Mouse (Mus musculus): ENCODE results near the gene Gpd2. TPM values are rescaled to one million over a fixed set of nuclear protein-coding genes. Genes with fewer than 3 reads are reported as not detected.

Gpd2 gene
- polyA plus RNA-seq, 1 experiment: 7.8 TPM

DNA sequence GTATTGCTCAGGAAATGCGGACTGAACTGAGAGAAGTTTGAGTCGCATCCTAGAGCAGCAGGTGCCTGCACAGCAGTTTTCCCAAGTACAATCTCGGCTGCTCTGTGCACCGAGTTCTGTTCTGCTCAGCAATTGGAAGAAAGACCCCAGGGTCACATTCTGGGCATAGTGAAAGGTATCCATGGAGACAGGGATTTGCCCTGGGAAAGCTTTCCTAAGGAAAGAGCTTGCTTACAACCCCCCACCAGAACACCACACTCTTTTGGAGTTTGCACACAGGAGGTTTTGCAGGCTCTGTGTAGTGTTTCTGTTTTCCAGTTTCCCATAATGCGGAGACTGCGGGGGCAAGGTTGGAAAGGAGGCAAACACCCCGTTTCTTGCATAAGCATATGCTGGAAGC is 150.4 kb downstream of the Gpd2 start:
- DNase-seq (ENCODE audit: low spot score): no peak

DNA sequence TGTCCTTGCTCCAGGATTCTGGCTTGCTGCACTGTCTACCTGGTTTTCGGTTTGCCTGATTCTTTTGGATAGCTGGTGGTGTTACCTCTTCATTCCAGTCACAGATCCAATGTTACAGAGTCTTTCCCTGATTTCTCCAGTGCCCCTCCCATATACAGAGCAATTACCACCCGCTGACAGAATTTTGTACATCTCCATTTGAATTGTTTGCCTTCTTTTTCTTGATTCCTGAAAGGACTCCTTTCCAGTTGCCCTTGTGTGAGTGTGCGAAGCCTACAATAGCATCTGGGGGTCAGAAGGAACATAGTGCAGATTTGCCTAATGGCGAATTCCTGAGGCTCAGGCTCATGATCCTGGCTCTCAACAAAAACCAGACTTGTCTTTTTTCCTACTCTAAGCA is 157.6 kb downstream of the Gpd2 start:
- no peak for DNase-seq (ENCODE audit: low spot score)

DNA sequence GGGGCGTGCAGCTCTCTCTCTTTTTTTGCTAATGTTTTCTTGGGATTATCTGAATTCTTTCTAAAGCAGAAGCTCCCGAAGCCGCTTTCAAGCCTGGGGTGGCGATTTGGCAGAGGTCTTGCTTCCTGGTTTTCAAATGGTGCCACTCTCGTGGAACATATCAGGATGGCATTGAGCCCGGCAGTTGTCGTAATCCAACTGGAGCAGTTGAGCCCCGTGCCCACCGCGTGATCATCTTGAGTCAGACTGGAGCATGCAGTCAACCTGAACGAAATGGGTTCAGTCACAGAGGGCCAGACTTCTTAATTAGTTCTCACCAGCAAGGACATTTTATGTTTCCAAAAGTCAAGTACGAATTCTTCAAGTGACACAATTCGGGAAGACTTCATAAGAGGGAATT is 158.6 kb downstream of the Gpd2 start:
- DNase-seq (ENCODE audit: low spot score): no peak

DNA sequence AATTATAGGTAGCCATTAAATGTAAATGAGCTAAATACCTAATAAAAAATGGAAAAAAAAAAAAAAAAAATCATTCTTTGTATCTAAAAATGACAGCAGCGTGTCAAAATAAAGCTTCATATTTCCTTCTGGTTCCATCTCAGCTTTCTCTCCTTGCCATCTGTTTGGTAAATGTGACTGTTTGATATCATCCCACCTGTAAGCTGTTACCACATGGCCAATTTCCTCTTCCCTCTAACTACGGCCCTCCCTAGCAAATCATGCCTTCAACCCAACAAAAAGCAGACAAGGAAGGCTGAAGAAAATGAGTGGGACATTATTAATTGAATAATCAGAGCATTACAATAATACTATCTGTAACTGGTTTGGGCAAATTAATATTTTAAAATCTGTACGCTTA is 160.3 kb downstream of the Gpd2 start:
- no peak for DNase-seq (ENCODE audit: low spot score)

DNA sequence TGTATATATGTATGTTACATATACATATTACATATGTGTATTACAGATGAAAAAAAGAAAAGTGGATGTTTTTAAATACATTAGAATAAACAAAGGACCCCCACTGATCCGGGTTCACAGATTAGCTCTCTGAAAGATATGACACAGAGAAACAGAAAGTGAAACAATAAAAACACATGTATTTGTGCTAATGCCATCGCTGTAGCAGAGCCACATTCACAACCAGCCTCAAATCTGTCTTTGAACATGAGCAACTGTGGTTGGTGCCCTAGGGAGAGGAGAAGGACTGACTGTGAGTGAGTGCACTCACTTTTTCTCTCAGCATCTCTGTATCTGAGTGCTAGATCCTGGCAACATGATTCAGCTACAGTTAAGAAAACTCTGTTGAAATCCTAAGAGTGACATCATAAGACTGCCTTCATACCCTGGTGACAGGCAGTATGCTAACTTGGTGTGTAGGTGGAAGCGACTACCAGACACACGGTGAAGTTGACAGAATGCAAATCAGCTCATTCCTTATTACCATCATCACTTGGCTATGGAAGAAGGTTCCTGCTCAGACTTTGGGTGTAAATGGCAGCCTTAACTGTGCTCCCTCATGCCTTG is 170.1 kb downstream of the Gpd2 start:
- DNase-seq (ENCODE audit: low spot score): no peak

DNA sequence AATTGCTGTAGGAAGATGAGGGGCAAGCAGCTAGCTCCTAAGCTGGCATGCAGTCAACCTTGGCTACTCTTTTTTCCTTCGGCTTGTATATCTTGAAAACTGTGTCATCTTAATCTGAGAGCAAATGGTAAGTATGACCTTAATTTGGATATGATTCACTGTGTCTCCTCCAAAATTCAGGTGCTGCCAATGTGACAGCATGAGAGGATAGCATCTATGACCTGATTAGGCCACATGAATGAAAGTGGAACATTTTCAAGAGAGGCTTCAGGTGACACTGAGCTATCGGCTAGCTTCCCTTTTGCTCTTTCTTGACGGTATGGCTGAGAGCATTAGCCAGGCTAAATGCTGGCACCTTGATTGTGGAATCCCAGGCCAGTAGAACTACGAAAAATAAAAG is 171.0 kb downstream of the Gpd2 start:
- no peak for DNase-seq (ENCODE audit: low spot score)

DNA sequence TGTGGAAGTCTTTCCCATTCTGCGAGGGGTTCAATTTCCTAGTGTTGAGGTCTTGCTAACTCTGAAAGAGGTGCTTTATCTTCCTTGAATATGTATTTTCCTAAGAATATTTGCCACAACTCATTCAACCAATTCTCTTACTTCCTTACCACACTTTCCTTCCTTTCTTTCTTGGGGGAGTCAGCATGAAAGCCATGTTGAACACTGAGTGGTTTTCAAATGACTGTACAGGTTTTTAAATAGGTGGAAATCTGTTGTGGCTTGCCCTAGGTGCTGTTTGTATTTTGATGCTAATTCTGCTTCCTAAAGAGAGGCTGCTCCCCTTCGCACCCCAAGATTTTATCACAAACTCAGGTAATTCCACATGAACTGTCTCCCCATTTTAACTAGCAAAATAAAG is 174.1 kb downstream of the Gpd2 start:
- DNase-seq (ENCODE audit: low spot score): no peak

DNA sequence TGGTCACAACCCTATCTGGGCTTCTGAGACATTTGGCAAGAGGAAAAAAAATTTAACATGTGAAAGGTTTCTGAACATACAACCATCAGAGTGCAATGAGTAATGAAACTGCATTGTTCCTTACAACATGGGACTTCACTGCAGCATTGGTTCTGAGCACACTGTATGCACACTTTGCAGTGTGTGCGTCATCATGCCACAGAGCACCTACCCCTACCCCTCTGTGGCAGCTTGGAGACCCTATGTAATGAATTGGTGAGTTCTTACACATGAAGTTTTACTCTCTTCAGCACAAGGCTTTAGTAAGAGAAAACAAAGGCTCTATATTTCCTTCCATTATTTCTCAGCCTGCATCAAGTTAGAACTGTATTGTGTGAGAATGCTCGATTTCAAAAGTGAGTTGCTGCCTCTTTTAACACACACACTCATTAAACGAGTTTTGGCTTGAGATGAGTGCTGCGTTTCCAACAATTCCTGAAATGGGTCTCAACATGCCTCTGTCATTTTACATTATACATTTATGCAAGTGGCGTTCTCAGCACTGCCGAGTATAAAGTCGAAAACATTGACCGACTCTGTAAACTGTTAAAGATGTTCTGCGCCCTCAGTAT is 177.2 kb downstream of the Gpd2 start:
- no peak for DNase-seq (ENCODE audit: low spot score)

DNA sequence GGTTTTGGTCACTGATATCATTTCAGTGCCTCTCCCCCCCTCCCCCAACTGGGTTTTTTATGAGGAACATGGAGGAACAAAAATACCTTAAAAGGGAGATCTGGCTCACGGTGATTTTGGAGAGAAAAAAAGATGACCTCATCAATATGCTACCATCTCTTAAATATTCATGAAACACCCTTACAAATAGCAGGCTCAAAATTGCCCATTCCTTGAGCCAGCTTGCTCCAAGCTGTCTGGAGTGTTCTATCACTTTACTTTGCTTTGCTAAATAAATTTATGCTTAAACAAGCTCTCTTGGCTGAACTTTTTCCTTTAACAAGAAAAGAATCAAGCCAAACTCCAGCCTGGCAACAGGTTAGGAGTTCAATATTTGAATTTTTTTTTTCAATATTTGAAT is 179.3 kb downstream of the Gpd2 start:
- no peak for DNase-seq (ENCODE audit: low spot score)

Other genes with a start within 250 kb of the Gpd2 start
- 1.5 and 2.2 TPM in 2 replicates for gene Nr4a2, start 113.6 kb upstream of the Gpd2 start, polyA plus RNA-seq (2012; rRNA removed)

All from urinary bladder, adult 2 months (tissue).